Mouse (Mus musculus): ENCODE measurements around the gene Tmem121. TPM values are rescaled to one million over a fixed set of nuclear protein-coding genes. Genes with fewer than 3 reads are reported as not detected.

Gene Tmem121
- polyA plus RNA-seq, 1 experiment from 2014 or later, result 33.9 TPM

Other genes starting within 250 kb of the Tmem121 start
- 55.1 and 74.8 TPM in 2 replicates for gene Nudt14, start 243.8 kb upstream of the Tmem121 start, polyA plus RNA-seq (2015; fragmentation: Nextera tagmentation; extraction: Ambion mirVana)
- gene Btbd6, start 209.4 kb upstream of the Tmem121 start, polyA plus RNA-seq (2015; fragmentation: Nextera tagmentation; extraction: Ambion mirVana), result 35.0 and 41.4 TPM in 2 replicates
- gene Brf1, start 185.2 kb upstream of the Tmem121 start, polyA plus RNA-seq (2015; fragmentation: Nextera tagmentation; extraction: Ambion mirVana), result 55.8 and 55.9 TPM in 2 replicates
- gene Pacs2, start 171.4 kb upstream of the Tmem121 start, polyA plus RNA-seq (2015; fragmentation: Nextera tagmentation; extraction: Ambion mirVana), result 26.1 and 27.8 TPM in 2 replicates
- not detected in 2 replicates for gene Tex22, start 111.4 kb upstream of the Tmem121 start, polyA plus RNA-seq (2015; fragmentation: Nextera tagmentation; extraction: Ambion mirVana)
- 14.8 and 15.1 TPM in 2 replicates for gene Mta1, start 87.7 kb upstream of the Tmem121 start, polyA plus RNA-seq (2015; fragmentation: Nextera tagmentation; extraction: Ambion mirVana)
- 301 and 350 TPM in 2 replicates for gene Crip2, start 45.7 kb upstream of the Tmem121 start, polyA plus RNA-seq (2015; fragmentation: Nextera tagmentation; extraction: Ambion mirVana)
- gene Crip1, start 39.6 kb upstream of the Tmem121 start, polyA plus RNA-seq (2015; fragmentation: Nextera tagmentation; extraction: Ambion mirVana), result 66.3 and 74.9 TPM in 2 replicates
- gene Tedc1, start 29.5 kb upstream of the Tmem121 start, polyA plus RNA-seq (2015; fragmentation: Nextera tagmentation; extraction: Ambion mirVana), result 17.1 and 18.7 TPM in 2 replicates

Data from neural tube, embryonic 13.5 days (tissue).